Mouse (Mus musculus) thymus, postnatal 36 days (tissue): ENCODE measurements at regions not wholly inside any gene's neighbourhood (a gene's known extent, or its start where the extent isn't known, plus 50 kb on each side); places are given as distances from the start of the nearest gene placed in this dataset.

ENCODE experiments used
- DNase-seq, 2 experiments: peaks; one replicate each; pipeline ENCODE4 v3.0.0; 2022; ENCODE audit warnings: mixed read lengths in 2 of 2

DNA sequence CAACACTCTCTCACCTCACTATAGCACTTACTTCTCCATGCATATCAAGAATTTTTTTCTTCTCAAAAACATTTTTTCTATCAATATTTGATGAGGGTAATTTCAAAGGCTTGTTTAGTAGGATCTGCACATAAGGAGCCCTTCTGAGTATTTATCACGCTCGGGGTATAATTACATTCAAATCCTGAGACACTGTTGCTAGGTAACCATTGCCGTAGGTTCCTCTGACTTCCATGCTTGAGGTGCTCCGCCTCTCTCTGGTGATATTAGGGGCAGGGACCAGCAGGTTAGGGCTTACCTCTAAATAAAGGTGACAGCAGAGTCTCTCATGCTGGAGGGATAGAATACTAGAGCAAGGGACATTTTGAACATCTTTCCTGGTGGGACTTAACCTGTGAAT is 54.4 kb upstream of the 9630041A04Rik start:
- no peak for DNase-seq

DNA sequence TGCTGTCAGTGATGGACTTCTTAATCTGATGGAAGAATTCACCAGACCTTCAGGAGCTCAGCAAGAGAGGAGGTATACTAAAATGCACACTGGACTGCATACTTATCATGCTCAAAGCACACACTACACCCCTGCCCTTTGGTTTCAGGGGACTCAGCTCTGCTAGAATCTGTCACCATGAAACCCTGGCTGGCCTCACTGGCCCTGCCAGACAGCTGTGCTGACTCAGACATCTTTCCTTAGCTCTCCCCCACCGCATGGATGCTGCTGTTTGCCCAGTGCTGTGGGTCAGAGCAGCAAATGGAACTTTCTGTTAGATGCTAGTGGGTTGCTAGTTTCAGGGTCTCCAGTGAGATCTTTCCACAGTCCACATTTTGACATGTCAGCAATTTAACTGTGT is 64.9 kb upstream of the 9630041A04Rik start:
- no peak for DNase-seq

DNA sequence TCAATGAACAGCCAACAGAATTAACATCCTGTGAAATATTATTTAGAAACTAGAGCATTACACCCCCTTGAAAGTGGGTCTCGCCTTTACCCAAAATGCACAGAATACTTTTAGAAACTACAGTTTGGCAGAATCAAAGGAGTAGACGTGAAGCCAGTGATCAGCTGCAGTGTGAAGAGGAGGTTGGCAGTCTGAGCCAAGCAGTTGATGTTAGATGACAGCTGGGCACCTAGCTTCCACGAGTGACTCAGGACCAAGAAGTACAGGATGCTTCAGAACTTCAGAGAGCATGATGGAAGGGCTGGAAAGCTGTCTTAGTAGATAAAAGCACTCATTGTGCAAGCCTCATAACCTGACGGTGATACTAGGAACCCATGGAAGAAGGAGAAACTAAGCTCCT is 65.6 kb upstream of the 9630041A04Rik start:
- no peak for DNase-seq

DNA sequence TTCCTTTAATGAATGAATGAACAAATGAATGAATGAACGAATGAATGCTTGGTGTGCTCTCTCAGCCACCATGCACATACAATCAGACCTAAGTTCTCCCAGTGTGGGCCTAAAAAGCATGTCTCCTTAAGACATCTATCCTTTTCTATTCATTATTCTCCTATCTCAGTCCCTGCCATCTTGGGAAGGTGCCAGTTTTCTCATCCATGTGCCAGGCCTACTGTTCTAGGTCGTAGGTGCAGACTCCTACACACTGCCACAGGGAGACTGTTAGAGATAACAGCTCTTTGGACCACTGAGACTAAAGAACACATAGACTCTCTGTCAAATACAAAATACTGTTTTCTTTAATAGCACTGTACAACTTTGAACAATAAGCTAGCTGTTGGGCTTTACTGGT is 66.2 kb upstream of the 9630041A04Rik start:
- no peak for DNase-seq

DNA sequence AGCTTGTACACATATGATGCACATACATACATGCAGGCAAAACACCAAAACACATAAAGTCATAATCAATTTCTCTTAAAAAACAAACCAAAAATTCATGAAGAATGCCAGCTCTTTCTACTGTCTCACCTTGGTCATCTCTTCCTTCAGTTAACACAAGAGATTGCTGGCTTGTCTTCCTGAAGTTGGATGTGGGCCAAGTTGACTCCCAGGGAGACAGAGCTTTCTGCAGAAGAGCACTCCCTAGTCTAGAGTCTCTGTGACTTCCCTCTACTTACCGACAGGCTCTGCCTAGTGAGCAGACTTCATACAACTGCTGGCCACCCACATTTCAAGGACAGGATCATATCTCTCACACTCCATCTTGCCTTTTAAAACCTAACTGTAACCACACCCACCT is 70.7 kb upstream of the 9630041A04Rik start:
- DNase-seq: no peak

DNA sequence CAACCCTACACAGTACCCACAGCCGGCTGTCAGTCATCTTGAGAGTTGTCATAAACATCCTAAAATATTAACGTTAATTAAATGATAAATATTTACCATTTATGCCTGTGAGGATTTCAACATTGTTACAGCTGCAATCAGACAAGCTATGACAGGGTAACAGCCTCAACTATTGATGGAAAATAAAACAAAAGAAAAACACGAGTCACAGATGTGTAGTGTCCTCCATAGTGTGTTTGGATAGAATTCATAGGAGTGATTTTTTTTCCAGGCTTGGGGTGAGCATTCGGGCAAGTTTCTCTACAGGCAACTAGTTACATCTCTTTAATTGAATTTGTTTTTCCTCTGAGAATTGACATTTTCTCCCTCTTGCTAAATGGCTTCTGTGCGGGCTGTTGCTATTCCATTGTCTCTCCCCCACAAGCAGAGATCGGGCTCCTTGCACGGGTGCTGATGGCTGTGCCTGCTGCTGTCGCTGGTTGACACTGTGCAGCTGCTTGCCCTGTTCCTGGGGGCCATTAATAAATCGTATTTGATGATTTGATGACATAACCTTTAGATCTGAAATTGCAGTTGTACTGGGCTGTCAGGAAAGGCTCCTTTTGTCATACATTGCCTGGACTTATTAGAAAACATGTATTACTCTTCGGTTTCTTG is 120.6 kb upstream of the 9630041A04Rik start:
- no peak for DNase-seq

DNA sequence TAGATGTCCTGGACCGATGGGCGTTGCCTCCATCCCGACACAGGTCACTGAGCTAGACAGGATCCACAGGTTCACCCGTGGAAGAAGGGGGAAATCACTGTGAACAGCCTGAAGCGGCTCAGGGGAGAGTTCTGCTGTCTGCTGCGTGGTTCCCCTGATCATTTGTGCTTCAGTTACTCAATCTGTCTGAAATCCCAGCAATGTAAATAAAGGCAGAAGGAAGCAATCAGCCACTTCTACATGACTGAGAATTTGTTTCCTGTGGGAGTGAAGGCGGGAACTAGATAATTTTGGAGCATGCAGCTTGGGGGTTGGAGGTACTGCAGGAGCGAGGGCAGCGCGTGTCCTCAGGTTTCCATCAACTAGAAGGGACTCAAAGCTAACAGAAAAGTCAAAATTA is 122.3 kb upstream of the 9630041A04Rik start:
- DNase-seq: no peak

DNA sequence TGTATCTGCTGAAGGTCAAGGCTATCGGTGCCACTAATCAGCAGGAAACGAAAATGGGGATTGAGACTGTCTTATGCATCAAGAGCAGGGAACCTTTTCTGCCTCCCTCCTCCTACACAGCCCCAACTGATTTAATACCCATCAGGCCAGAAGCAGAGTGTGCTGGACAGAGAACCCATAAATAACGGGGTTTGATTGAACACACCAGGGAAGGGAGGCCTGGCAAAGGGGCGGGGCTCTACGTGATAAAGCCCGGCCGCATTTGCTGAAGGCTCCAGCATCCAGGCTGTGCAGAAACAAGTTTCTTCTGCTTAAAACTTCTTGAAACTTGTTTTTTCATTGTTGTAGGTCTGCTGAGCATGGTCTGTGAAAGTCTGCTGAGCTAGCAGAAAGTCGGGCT is 127.4 kb upstream of the 9630041A04Rik start:
- no peak for DNase-seq

DNA sequence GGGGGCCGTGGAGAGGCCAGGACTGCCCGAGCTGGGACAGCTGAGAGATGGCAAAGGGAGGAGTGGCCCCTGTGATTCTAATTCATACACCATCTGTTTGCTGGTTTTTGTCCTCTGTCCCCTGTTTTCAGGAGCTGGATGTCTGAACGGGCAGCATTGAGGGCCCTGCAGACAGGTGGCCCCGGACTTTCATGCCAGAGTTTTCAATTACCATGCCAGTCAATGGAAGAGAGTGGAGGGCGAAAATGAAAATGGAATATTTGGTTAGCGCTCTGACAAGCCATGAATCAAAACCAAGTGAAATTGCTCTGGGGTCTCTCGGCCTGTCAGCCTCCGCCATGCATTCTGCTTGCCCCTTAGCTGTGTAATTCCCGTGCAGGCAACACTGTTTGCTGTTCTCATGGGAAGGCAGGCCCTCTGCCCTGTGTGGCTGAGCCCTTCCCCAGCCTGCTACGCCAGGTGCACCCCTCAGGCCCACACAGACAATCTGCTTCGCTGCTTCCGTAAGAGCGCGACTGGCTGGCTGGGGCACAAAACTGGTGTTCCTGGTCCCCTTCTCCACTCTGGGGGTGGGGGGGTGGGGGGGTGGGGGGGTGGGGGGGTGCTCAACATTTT is 127.9 kb upstream of the 9630041A04Rik start:
- DNase-seq: no peak

DNA sequence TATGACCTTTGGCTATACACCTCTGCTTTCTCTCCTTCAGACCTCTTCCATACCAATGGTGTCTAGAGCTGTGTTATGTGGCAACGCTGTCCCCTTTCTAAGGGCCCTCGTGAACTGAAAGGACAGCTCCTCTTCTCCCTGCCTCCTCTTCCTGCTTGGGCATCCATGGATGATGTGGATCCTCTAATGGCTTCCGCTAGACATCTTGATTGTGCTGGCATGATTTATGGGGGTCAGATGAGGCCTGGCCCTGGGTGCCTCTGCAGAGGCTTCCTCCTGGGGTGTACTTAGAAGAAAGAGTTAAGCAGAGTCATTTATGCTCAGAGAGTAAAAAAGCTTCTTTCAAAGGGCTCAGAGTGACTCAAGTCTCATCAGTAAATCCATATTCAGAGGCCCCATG is 131.5 kb upstream of the 9630041A04Rik start:
- DNase-seq: no peak

DNA sequence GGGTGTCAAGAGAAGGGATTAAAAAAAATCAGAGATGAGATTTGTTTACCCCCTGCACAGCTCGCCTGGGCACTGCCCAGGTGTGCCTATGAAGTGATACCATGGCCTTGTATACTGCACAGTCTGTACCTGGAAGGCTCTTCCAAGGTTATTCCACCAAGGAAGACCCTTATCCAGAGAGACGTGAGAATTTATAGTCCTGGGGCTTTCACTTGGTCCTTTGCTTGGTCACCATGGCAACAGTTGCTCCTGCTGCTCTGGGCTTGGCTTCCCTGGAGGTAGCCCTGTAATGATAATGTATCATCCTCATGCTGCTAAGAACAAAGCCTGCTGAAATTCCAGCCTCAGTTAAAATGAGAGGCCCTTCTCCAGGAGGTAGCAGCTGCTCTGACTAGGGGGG is 143.7 kb upstream of the 9630041A04Rik start:
- no peak for DNase-seq

DNA sequence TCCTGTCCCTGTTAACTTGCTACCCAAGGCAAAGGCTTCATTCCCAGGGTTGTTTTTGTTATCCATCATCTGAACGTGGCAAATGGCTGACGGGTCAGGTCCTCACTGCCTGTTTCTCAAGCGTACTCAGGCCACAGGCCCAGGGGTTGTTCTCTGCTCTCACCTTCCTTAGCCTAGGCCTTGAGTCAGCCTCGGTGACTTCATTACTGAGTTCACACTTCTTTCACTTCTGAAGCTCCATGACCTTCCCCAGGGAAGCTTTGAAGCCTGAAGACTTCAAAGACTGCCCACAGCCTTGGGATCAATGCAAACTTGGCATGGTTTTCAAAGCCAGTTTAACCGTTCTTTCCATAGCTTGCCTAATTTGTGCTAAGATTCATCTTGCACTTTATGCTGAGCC is 145.3 kb upstream of the 9630041A04Rik start:
- no peak for DNase-seq

DNA sequence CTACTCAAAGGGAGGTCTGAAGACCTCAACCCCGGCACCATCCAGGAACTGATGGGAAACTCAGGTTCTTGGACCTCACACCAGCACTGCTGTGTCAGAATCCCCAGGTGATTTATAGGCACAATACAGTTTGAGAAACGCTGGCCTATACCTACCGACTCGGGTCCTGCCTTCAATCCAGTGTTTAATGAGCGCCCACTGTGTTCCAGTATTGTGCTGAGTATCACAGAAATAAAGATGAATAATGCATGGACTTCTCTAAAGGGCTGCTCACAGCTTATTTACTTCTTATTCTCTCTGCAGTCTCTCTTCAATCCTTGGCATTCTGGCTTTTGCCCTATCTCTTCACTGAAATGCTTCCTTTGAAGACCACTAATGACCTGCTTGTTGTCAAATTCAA is 146.8 kb upstream of the 9630041A04Rik start:
- no peak for DNase-seq

DNA sequence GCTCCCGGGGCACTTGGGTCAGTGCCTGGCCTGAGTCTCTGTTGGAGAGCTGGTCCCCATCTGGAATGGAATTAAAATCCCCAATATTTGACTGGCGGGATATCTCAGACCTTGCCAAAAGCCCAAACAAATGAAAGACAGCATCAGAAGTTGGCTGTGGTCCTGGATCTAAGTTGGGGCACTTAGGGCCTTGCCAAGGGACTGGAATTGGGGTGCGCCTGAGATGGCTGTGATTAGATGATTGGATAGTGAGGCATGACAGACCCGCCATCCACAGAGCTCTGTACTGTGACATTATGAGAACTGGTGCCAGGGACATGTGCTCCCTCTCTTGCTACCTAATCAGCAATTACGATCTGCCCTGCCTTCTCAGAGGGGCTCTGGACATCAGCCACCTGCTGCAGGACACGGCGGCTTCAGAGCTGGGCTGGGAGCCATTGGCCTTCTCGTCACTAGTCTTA is 151.0 kb upstream of the 9630041A04Rik start:
- DNase-seq: no peak

DNA sequence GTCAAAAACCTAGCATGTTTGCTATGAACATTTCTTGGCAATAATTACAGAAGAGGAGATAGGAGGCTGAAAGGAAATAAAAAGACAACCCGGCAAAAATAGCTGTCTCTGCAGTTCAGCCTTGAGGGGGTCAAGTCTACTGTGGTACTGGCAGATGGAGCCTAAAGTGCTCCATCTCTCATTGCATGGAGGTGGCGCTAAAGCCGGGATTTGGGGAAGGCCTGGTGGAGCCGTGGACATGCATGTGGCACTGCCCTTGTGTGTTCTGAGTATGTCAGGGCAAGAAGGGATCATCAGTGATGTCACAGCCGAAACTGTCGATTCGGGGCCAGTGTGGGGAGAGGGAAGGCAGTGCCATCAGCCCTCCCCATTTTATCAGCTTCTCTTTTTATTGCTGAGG is 161.3 kb upstream of the 9630041A04Rik start:
- DNase-seq: no peak

DNA sequence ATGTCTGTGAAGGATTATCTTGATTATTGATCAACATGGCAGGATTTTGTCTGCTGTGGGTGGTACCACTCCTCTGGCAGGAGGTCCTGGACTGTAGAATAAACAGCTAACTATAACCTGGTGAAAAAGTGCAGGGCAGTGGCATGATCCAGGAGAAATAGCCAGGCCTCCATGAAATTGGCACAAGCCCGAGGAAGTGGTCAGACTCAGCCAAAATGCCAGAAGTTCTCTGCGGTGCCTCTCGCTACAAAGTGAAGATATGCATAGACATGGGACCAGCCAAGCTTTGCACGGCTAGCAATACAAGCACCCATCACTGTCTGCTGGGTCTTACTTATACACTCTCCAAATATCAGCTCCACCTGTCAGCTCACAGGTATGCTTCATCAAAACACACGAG is 167.6 kb upstream of the 9630041A04Rik start:
- DNase-seq: no peak

DNA sequence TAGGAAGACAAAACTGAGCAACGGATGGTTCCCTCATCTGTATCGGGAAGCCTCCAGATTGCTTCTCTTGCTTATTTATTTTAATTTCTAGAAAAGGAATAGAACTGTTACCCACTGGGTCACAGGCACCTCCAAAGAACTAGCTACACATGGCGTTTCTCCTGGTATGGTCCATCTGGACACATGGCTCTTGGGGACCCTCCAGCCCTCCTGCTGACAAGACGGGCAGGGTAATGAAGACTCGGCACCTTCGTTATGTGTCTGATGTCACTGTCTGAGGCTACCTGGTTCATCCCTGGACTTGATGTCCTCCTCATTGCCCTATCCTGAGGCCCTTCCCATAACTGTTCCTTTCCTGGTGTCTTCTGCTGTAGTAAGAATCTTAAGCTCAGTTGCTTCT is 170.3 kb upstream of the 9630041A04Rik start:
- no peak for DNase-seq

DNA sequence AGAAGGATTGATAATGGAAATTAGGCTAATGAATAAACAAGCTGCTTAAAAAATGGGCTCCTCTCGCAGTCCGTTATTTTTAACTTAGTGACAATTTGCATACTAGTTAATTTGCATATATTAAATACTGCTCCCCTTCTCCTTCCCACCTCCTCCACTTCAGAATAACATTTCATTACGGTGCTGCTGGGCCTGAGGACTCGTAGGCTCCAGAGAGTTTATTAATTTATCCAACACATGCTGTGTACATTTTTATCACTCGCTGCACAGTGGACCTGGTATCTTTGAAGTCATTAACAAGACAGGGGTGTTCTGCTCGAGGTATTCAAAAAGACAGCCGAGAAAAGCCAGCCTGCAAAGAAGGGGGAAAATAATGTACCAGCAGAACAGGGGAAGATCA is 170.7 kb upstream of the 9630041A04Rik start:
- DNase-seq: no peak

DNA sequence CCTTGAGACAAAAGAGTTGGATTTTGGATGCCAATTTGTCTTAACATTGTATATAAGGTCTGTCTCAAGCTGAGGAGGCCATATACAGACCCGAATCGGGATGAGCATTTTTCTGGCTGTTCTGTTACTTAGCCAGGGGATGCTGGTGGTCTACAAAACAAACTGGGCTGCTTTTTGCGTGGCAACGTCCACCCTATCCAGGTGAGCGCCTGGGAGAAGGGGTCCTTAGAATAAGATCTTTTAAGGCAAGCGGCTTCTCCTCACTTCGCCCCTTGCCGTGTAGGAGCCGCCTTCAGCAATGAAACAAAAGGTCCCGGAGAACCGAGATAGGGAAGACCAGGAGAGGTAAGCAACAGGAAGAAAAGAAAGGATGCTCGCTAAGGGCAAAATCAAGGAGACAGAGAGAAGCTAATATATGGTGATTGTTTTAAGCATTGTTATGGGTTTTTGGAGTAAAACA is 171.2 kb upstream of the 9630041A04Rik start:
- no peak for DNase-seq

DNA sequence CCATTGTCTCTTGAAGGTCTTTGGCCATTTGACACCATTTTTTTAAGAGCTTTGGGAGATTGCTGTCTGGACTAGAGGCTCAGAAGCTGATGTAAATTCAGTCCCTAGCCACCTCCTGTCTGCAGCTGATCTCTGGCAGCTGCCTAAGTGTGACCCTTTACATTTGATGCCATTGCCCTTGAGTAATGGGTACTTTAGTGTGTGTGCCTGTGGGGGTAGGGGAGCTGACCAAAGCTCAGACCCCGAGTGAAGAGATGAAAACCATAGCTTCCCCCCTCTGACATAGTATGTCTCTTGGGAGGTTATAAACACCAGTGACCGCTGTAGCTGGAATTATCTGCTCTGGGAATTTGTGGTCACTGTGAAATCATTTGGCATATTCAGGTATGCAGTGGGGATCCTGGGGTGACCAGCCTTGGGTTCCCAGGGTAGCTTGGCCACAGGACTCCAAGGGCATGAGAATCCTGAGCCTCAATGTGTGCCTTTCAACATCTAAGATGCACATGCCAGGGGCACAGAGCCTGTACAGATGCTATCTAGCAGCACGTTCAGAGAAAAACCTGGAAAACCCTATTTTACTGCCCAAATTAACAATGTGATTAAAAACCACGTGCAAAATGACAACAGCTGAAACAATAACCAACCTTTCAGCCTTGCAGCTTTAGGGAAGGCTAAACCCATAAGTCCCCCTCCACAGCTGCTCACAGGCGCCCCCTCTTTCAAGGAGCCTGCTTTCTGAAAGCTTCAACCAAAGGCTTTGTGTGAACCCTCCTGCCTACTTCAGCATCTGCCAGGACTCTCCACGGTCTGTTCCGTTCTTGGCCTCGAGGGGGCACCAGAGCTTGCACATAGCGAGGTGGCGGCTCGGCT is 171.9 kb upstream of the 9630041A04Rik start:
- peak; percentile 10 to 12 for DNase-seq

DNA sequence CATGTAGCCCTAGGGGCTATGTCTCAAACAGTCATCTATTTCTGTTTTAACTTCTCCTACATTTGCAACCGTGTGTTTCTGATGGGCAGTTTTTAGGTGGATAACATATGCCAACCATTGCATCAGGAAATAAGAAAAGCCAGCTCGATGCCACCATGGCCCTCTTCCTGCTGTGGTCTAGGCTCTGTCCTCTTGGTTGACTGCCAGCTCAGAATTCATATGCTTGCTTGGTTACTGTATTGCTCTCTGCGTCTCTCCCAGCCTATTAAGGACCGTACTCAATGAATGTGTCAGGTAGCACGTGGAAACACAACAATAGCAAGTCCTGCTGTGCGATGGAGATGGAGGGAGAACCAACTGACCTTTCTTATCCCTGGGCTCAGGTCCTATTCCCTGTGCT is 174.4 kb upstream of the 9630041A04Rik start:
- no peak for DNase-seq

DNA sequence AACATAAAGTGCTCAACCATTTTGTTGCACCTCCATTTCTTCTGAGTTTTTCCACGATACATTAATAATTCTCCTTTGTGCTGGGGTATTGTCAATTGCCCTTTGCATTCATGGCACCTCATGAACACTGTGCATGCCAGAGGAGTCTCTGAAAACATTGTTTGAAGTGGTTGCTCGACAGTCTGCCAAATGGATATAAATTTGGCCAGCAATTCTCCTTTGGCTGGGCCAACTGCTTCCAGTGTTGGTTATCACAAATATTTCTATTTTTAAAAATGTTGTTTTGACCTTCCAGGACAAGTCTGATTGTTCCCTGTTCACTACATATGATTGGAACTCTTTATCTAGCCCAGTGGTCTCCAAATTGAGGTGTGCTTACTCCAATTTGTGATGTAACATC is 184.1 kb upstream of the 9630041A04Rik start:
- DNase-seq: no peak

DNA sequence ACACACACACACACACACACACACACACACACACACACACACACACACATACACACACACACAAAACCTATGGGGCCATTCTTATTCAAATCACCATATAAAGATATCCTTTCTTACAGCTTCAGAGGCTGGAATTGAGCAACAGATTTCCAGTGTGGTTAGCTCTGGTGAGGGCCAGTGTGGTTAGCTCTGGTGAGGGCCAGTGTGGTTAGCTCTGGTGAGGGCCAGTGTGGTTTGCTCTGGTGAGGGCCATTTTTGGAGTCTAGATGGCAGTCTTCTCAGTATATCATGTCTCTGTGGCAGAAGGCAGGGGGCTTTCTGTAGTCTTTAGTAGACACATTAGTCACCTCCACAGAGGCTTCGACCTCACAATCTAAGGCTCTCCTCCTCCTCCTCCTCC is 191.5 kb upstream of the 9630041A04Rik start:
- DNase-seq: no peak

DNA sequence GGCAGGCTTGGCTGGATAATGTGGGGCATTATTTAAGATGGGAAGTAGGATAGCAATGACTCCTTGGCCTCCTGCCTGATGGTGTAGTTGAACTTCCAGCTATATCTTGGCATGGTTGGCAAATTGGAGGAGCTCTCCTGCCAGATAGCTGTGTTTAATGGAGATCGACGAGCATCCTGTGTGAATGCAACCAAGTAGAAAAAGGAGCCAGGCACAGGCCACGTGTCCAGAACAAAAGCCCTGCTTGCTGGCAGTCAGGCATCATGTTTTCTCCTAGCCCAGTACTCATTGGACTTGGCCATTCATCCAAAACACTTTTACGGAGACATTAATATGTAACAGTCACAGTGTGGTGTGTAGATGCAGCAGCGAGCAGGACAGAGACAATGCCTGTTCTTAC is 211.8 kb upstream of the 9630041A04Rik start:
- no peak for DNase-seq
